Mouse (Mus musculus): ENCODE data around the gene Ewsr1. TPM values are rescaled to one million over a fixed set of nuclear protein-coding genes. Genes with fewer than 3 reads are reported as not detected.
"Not testable (repeated sequence)": the region's sequence is repeated elsewhere in the genome, so short reads cannot be mapped to it uniquely, and the experiment has no call there.

Ewsr1 gene
- total and polyA plus RNA-seq, 3 experiments = 89.7 to 164 (median 92.3) TPM

- no peak overlapping the region for H3K9ac ChIP-seq (ENCODE audit: low read depth, low read length)
- intact Hi-C loops (cut with DNase I) = loop anchor here (5.0 kb wide), 1 partner anchor 999 kb away; the partner anchor contains the start of gene Mtfp1
Measured at GRCm38 (mm10) chr11:5096480-5097020, 2.5 kb downstream of the Ewsr1 start.

GRCm38 (mm10) chr11:5095877-5096276, 3.2 kb downstream of the Ewsr1 start:
- no peak for DNase-seq
- TF ChIP-seq EP300 (IDR thresholded peaks at IDR 0.05; ENCODE audit: insufficient read depth, low read depth, low read length) = no peak
- no peak for TF ChIP-seq CTCF (IDR thresholded peaks at IDR 0.05)
- no peak for TF ChIP-seq POLR2A (IDR thresholded peaks at IDR 0.05; ENCODE audit: insufficient read depth, low read depth, low read length)
- Histone ChIP-seq H3K4me3 (no peak overlapping the region), H3K9ac (ENCODE audit: low read depth, low read length) (no peak overlapping the region), H3K27ac (no peak overlapping the region), H3K36me3 (ENCODE audit: control insufficient read depth, insufficient read depth, low read length) (peaks cover 21% of the 10 kb centered on the region), H3K4me1 (ENCODE audit: control insufficient read depth, insufficient read depth, low read length) (peaks cover 6% of the 10 kb centered on the region), H3K27me3 (ENCODE audit: control insufficient read depth, insufficient read depth, low read length) (no peaks in the 10 kb centered on the region), H3K79me2 (replicated peaks; ENCODE audit: control insufficient read depth, insufficient read depth, low read length) (peaks cover 3% of the 10 kb centered on the region)
- 38% methylated on average over 5 of the region's 5 CpGs for WGBS
- intact Hi-C loops (cut with DNase I) = loop anchor here (5.0 kb wide), 1 partner anchor 999 kb away; the partner anchor contains the start of gene Mtfp1

More at GRCm38 (mm10) chr11:5096480-5097020, 2.5 kb downstream of the Ewsr1 start:
- Histone ChIP-seq H3K79me2 (replicated peaks; ENCODE audit: control insufficient read depth, insufficient read depth, low read length) (peaks cover 3% of the 10 kb centered on the region), H3K36me3 (ENCODE audit: control insufficient read depth, insufficient read depth, low read length) (peaks cover 17% of the 10 kb centered on the region), H3K27ac (no peak overlapping the region), H3K4me3 (no peak overlapping the region), H3K4me1 (ENCODE audit: control insufficient read depth, insufficient read depth, low read length) (peaks cover 7% of the 10 kb centered on the region), H3K27me3 (ENCODE audit: control insufficient read depth, insufficient read depth, low read length) (no peaks in the 10 kb centered on the region)
- no peak for DNase-seq
- TF ChIP-seq CTCF (IDR thresholded peaks at IDR 0.05) (no peak), POLR2A (IDR thresholded peaks at IDR 0.05; ENCODE audit: insufficient read depth, low read depth, low read length) (no peak), EP300 (IDR thresholded peaks at IDR 0.05; ENCODE audit: insufficient read depth, low read depth, low read length) (no peak)
- 24% methylated on average over 8 of the region's 8 CpGs for WGBS

- Histone ChIP-seq H3K79me2 (replicated peaks; ENCODE audit: control insufficient read depth, insufficient read depth, low read length) (peaks cover 5% of the 10 kb centered on the region), H3K36me3 (ENCODE audit: control insufficient read depth, insufficient read depth, low read length) (peaks cover 32% of the 10 kb centered on the region)
- TF ChIP-seq EP300 (IDR thresholded peaks at IDR 0.05; ENCODE audit: insufficient read depth, low read depth, low read length) = no peak
- peak; percentile 43 for TF ChIP-seq CTCF (IDR thresholded peaks at IDR 0.05)
- no peak for TF ChIP-seq POLR2A (IDR thresholded peaks at IDR 0.05; ENCODE audit: insufficient read depth, low read depth, low read length)
Measured at GRCm38 (mm10) chr11:5091706-5092105, 7.4 kb downstream of the Ewsr1 start.

DNA sequence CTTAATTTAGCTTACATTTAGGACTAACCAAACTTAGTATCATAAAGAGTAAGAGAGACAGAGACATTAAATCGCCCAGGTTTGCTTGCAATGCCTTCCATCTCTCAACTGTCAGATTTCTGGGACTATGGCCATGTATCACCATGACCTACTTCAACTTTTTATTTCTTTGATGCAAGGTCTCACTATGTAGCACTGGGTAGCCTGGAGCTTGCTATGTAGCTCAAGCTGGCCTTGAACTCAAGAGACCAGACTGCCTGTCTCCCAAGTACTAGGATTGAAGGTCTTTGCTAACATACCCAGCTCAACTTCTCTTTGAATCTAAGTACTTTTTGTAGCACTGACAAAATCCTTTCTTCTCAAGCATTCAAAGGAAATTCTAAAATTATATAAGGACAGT, 9.9 kb downstream of the Ewsr1 start:
- WGBS = 82% methylated on average over 1 of the region's 1 CpGs
- TF ChIP-seq EP300 (IDR thresholded peaks at IDR 0.05; ENCODE audit: insufficient read depth, low read depth, low read length) (no peak), POLR2A (IDR thresholded peaks at IDR 0.05; ENCODE audit: insufficient read depth, low read depth, low read length) (no peak), CTCF (IDR thresholded peaks at IDR 0.05) (no peak)
- Histone ChIP-seq H3K36me3 (ENCODE audit: control insufficient read depth, insufficient read depth, low read length) (peaks cover 34% of the 10 kb centered on the region), H3K4me3 (no peak overlapping the region), H3K27me3 (ENCODE audit: control insufficient read depth, insufficient read depth, low read length) (no peaks in the 10 kb centered on the region), H3K4me1 (ENCODE audit: control insufficient read depth, insufficient read depth, low read length) (peaks cover 1% of the 10 kb centered on the region; the same call in 1 of the 2 replicates), H3K27ac (no peak overlapping the region), H3K79me2 (replicated peaks; ENCODE audit: control insufficient read depth, insufficient read depth, low read length) (peaks cover 2% of the 10 kb centered on the region; the same call in 1 of the 2 replicates), H3K9ac (ENCODE audit: low read depth, low read length) (no peak overlapping the region)
- intact Hi-C loops (cut with DNase I) = no loop called here
- no peak for DNase-seq

More at GRCm38 (mm10) chr11:5091706-5092105, 7.4 kb downstream of the Ewsr1 start:
- Histone ChIP-seq H3K27me3 (ENCODE audit: control insufficient read depth, insufficient read depth, low read length) (no peaks in the 10 kb centered on the region), H3K4me1 (ENCODE audit: control insufficient read depth, insufficient read depth, low read length) (peaks cover 1% of the 10 kb centered on the region), H3K9ac (ENCODE audit: low read depth, low read length) (no peak overlapping the region), H3K4me3 (no peak overlapping the region), H3K27ac (no peak overlapping the region)
- intact Hi-C loops (cut with DNase I) = no loop called here
- DNase-seq = no peak
- 19% methylated on average over 2 of the region's 2 CpGs for WGBS

GRCm38 (mm10) chr11:5076843-5077242, 22.2 kb downstream of the Ewsr1 start:
- intact Hi-C loops (cut with DNase I); H3K4me3 ChIP-seq; DNase-seq; H3K9ac ChIP-seq (ENCODE audit: low read depth, low read length); H3K27me3 ChIP-seq (ENCODE audit: control insufficient read depth, insufficient read depth, low read length); H3K27ac ChIP-seq; H3K4me1 ChIP-seq (ENCODE audit: control insufficient read depth, insufficient read depth, low read length); H3K79me2 ChIP-seq (replicated peaks; ENCODE audit: control insufficient read depth, insufficient read depth, low read length): not testable (repeated sequence)
- peaks cover 10% of the 10 kb centered on the region for H3K36me3 ChIP-seq (ENCODE audit: control insufficient read depth, insufficient read depth, low read length)
- WGBS = 79% methylated on average over 4 of the region's 5 CpGs

DNA sequence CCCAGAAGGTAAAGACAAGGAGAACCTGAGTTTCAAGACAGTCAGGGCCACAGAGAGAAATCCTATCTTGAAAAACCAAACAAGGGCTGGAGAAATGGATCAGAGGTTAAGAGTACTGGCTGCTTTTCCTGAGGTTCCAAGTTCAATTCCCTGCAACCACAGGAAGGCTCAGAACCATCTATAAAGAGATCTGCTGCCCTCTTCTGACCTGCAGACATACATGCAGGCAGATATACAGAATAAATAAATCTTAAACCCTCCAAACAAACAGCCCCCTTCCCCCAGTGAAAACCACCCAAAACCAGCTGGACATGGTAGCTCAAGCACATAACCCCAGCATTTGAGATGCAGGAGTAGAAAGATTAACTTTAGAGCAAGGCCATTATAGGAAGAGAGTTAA, 23.3 kb downstream of the Ewsr1 start:
- intact Hi-C loops (cut with DNase I) = no loop called here
- Histone ChIP-seq H3K9ac (ENCODE audit: low read depth, low read length) (no peak overlapping the region), H3K36me3 (ENCODE audit: control insufficient read depth, insufficient read depth, low read length) (peaks cover 7% of the 10 kb centered on the region), H3K27me3 (ENCODE audit: control insufficient read depth, insufficient read depth, low read length) (no peaks in the 10 kb centered on the region), H3K79me2 (replicated peaks; ENCODE audit: control insufficient read depth, insufficient read depth, low read length) (no peaks in the 10 kb centered on the region), H3K4me3 (no peak overlapping the region), H3K4me1 (ENCODE audit: control insufficient read depth, insufficient read depth, low read length) (no peaks in the 10 kb centered on the region), H3K27ac (no peak overlapping the region)
- DNase-seq = peak in 1 of 2 experiments; percentile 3
- TF ChIP-seq CTCF (IDR thresholded peaks at IDR 0.05) (peak; percentile 56), POLR2A (IDR thresholded peaks at IDR 0.05; ENCODE audit: insufficient read depth, low read depth, low read length) (no peak)

All from heart, adult 2 months (tissue).